Mouse (Mus musculus) ovary, postnatal 36 days (tissue): Measurements from ENCODE around the gene Epn1.
A peak's percentile ranks its signal among the peaks of the same experiment; 100 is the strongest.

Source experiments
- DNase-seq: peaks from one replicate; pipeline ENCODE4 v3.0.0; 2022; ENCODE audit warnings: low spot score, mixed read lengths

The Epn1 gene

DNA sequence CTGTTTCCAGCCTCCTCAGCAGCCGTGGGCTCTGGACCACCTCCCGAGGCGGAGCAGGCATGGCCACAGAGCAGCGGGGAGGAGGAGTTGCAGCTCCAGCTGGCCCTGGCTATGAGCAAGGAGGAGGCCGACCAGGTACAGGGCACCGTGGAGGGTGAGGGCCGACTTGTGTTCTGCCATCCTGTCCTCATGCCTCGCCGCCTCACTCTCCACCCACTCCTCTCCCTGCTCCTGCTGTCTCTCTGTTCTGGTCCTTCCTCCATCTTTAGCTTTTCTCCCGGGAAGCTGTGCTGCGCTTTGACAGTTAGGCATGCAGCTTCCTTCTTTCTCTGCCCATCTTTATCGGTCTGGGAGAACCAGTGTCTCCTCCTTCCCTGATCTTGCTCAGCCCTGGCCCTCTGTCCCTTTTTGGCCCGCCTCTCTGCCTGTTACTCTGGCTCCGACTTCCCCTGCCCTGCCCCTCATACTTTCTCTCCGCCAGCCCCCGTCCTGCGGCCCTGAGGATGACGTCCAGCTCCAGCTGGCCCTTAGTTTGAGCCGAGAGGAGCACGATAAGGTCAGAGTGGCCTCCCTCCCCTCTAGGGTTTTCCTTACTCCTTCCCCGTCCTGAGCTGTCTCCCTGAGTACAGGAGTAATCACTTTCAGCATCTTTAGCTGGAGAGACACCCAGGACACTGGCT, 12.9 kb downstream of the Epn1 start:
- no peak for DNase-seq

DNA sequence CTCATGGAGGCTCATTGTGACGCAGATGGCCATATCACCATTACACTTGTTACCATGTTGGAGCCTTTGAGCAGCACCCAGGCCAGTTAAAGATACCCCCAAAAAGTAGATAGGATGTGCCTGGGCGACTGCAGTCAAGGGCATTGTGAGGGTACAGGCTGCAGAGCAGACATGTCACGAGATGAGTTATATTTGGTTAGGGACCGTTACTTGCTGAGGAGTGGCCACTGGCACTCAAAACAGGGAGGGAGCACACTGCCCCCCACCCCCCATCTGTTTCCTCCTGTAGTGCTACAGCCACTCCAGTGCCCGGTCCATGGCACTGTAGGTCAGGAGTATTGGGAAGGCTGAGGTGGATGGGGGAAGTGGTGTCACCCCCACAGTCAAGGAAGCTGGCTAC, 18.7 kb downstream of the Epn1 start:
- DNase-seq: no peak

DNA sequence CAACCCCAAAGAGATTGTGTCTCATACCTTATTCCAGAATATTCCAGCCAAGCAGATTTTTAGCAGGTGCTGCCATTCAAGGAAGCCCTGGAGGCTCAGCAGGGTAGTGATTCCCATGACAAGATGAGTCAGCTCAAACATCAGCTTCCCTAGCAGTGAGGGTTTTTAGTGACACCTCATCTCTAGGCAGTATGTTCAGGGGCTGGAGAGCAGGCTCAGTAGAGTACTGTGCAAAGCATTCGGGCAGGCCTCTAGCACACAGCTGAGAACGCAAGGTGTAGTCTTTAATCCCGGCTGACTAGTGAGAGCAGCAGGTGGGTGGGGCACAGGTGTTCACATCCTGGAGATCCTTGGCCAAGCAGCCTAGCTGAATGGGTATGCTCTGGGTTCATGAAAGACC, 19.8 kb downstream of the Epn1 start:
- DNase-seq: no peak

DNA sequence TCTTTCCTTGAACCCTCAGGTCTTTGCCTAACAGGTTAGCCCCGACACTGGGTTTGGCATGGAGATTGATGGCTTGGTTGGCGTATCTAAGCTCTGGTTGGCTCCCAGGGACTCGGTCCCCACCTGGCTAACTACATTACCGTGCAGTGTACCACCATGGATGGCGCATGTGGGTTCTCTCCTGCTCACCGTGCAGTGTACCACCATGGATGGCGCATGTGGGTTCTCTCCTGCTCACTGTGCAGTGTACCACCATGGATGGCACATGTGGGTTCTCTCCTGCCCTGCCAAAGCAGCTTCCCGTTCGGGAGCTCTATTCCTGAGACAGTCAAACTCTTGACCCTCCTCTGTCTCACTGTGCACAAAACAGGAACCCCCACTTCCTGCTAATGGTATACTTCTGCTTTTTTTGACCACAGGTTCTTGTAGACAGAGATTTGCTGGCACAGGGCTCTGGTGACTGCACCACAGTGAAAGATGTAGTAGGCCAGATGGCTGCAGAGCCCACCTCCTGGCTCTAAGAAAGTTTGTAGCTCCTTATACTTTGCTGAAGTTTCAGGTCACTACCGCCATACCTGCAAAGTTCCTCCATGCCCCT, 21.1 kb downstream of the Epn1 start:
- DNase-seq: no peak

DNA sequence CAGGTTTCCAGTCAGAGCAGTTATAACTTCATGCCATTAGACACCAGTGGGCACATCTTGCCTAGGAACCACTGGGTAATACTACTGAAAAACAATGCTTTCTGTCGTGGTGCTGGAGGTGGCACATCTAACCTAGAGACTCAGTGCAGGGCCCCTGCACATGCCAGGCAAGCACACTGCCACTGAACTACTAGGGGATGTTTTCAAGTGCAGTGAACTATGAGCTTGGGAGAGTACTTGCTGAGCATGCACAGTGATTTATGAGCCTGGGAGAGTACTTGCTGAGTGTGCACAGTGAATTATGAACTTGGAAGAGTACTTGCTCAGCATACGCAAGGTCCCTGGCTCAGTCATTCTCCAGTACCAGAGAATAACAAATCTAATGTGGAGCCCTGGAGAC, 22.5 kb downstream of the Epn1 start:
- no peak for DNase-seq

DNA sequence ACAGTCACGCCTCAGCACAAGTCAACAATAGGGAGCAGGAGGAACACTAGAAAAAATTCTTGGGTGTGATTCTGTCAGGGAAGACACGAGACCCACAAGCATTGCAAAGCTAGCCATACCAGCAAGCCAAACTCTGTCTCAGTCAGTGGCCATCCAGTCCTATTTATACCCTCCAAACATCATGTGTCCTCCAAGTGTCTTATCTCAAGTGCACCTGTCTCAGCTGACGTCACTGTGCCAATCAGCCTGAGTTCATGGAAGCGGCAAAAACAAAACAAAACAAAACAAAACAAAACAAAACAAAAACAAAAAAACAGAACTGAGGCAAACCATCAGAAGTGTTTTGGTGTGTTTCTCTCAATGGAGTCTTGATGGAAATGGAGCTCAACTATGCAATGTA, 28.2 kb downstream of the Epn1 start:
- DNase-seq: no peak

GRCm38 (mm10) chr7:5109301-5109700, 29.3 kb downstream of the Epn1 start:
- DNase-seq: no peak

GRCm38 (mm10) chr7:5112701-5113100, 32.7 kb downstream of the Epn1 start:
- DNase-seq: no peak

DNA sequence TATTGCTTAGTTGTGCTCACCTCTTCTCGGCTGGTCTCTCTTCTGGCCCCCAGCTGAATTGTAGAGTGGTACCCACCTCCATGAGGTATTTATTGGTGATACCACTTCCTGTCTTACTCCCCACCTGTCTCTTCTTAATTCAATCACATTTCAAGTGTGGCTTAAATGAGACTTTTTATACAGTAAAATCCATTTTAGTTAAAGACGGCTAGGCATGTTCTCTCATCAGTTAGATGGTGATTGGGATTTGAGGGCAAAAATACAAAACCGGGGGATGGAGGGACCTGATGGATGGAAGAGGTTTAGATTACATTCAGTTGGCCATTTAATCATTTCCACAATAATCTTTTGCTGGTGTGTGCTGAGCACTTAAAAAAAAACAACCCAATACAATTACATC, 36.8 kb downstream of the Epn1 start, which contains the start of gene Rfpl4:
Gene Rfpl4 (minus strand): TSS at position 101 of the 400 bp plus-strand sequence.
- DNase-seq: no peak

GRCm38 (mm10) chr7:5125078-5125477, 45.0 kb downstream of the Epn1 start:
- DNase-seq: no peak

GRCm38 (mm10) chr7:5125549-5126406, 45.7 kb downstream of the Epn1 start, which contains the start of gene Rasl2-9:
Rasl2-9 (minus strand) TSS chr7:5125950.
- DNase-seq: peak; percentile 81
